Mouse (Mus musculus): ENCODE data around the gene Pde4d. TPM values are rescaled to one million over a fixed set of nuclear protein-coding genes. Genes with fewer than 3 reads are reported as not detected.

Gene Pde4d
- total RNA-seq, 2 experiments from 2014 or later, result 38.1 to 40.2 TPM

DNA sequence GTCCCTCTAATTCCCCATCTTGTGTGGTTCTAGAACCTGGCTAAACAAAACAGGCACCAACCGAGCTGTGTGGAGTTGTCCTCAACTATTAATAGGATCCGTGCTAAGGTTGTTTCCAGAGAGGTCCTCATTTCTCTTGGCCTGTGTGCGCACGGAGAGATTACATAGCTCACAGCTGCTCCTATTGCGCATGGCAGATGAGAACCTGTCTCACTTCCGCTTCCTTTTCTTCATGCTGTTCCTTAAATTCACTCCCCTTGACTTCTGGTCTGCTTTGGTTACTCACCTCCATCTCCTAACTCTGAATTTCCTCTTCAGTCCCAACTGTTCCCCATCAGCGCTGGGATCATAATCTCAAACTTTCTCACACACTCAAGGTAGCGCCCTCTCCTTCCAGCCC, 956.6 kb downstream of the Pde4d start:
- no peak for DNase-seq

DNA sequence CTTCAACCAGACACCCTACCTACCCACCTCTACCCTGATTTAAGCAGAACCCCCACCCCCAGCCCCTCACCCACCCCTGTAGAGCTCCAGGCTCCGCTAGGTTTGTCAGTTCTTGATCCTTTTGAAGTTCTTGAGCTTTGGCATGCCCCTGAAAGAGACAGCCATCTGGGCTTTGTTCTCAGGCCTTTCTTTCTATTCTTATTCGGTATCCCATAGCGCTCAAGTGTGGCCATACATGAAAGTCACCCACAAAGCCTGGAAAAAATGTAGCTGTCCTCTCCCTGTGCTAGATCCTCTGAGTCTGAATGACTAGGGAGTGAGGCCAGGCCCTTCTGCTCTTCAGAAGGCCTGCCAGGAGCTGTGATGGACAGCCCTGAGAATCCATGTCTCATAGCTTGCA, 957.6 kb downstream of the Pde4d start:
- DNase-seq, result no peak

DNA sequence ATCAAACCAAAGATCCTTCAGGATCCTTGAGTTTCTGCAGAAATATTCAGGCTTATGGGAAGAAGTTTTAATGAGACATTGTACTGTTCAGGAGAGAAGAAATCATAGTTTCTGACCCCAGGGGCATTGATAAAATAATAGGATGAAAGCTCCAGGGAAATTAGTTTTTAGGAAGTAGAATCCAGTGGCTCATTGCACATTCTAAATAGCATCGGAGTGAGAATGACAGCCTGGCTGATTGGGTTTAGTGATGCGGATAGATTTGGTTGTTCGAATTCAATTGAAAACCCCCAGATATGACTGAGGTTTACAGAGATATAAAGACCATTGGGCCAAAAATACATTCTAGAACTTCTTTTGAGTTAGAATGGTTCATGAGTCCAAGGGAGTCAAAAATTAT, 970.7 kb downstream of the Pde4d start:
- DNase-seq, result no peak

DNA sequence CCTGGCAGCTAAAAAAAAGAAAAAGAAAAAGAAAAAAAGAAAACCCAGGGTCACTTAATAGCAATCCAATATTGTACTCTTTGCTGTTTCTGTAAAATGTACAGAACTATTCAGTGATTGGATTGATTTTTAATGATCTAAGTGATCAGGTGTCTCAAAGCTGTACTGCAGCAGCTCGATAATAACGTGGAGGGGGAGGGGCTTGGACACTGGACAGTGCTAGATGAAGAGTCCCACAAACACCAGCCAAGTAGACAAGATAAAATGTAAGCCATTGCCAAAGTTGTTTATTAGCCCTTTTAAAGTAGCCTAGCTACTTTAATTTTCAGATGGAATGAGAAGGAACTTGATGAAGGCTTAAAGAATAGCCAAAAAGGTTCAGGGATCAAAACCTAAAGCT, 975.2 kb downstream of the Pde4d start:
- DNase-seq, result no peak

DNA sequence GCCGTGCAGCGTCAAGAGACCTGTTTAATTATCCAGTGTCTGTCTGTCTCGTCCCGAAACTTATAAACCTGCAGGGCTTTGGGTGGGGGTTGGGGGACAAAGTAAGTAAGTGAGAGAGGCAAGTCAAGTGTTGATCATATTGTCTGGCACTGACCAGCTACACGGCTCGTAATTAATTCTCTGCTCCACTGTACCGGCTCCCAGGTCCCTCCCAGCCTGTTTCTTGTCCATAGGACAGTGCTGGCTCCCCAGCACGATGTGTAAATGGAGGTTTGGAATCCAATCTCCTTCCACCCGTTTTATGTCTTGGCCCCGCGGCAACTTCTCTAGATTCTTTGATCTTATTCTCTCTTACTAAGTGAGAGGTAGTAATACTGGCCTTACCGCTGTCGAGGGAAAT, 975.8 kb downstream of the Pde4d start:
- DNase-seq, result no peak

DNA sequence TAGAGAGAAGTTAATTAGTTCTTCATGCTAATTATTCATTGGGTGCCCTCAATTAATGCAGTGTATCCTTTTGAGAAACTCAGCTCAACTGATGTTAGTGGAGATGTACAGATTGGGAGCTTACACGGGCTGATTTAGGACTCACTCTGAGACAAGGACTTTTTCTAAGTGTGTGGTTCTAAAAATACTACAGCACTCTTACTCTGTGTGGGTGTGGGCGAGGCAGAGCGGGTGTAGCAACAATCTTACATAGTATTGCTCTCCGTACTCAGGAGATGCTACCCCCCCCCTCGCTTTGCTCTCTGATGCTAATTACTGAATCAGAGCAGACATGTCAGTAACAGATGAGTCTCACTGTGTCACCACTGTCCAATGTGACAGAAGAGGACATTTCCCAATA, 976.3 kb downstream of the Pde4d start:
- DNase-seq, result no peak

DNA sequence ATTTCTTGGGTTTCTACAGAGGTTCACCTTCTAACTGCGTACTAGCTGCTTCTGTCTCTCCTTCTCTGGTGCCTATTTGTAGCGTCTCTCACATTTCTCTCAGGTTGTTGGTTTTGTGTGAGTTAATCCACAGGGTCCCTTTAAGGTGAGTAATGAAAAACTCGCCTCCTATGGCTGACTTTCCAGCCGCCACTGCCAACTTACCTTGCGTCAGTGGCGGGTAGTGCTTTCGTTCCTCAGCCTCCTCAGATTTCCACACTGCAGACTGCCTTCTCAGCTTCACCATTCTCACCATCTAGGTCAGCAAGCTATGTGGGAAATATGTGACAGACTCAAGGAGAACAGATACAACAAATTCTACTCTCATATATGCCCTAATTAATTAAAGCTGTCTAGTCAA, 977.8 kb downstream of the Pde4d start:
- DNase-seq, result no peak

DNA sequence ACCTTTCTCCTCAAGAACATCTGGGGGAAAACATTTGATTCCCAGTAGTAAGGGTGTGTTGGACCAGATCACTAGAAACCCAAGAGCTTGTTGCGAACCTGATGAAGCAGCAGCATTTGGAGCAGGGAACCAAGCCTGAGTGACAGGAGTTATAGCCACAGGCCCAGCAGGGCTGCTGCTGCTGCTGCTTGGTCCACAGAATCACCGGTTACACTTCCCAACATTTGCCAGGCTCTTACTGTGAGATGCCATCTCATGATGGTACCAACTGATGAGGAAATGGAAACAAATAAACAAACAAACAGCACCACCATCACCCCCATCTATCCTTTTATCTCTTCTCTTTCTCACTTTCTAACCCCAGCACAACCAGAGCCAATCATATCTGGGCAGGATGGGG, 979.8 kb downstream of the Pde4d start:
- no peak for DNase-seq

DNA sequence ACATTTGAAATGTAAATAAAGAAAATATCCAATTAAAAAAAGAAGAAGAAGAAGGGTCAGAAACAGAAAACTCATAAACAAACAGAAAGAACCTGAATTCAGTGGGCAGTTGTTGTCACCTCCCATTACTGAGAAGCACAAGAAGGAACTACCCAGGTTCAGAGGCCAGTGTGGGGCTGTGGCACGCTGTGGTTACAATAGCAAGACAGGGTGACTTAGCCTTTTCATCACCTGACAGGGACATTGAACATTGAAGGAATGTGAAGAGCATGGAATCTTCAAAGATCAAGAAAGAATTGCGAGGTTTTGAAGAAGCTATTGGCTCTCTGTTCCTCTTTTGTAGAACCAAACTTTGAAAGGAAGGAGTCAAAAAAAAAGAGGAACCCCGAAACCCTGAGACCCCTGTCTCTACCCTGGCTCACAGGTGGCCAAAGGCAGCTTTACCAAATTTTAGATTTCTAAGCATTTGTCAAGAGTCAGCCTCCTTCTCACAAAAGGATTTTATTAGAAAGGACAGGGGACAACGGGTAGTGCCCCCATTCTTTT, 987.6 kb downstream of the Pde4d start:
- DNase-seq, result no peak

DNA sequence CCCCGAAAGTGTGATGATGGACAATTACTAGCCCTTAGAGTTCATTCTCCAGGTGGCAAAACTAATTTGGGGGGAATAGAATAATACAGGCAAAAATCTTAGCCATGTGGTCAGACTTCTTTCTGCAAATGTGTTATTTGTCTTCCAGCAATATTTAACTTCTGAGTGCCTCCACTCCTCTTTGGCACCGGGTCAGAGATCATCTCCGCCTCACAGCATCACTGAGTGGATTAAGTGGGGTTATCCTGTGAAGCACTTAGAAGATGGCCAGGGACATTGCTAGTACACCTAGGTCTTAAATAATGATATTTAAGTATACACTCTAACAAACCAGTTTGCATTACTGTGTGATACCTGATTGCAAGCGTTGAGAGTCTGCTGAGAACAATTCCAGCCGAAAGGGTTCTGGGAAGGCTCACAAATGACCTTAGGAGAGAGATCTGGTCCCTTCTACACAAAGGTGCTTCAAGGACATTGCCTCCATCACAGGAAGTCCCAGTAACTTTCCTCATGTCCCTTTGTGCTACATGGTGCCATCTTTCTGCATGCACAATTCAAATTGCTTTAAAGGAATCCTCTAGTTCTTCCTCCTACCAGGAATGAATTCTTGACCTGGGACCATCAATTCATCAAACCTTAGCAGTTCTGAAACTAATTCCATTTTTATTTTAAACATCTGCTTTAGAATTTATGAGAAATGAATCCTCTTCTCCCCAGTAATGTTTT, 989.9 kb downstream of the Pde4d start:
- no peak for DNase-seq

DNA sequence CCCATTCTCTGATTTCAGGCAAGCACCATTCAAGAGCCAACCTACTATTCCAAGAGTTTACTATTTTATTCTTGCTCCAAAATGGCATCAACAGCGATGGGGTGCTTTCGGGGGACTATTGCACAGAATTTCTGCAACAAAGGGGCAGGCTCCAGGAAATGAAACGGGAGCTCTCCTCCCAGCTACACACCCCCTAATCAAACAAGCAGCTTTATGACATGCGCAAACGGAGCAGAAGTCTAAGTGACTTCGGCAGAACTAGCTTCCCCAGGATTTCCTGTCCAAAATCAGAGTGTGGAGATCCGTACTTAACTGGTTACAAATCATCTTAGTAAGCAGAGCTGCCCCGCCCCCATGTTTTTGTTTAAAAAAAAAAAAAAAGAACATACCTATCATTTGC, 990.6 kb downstream of the Pde4d start:
- DNase-seq, result peak; percentile 62 to 71

DNA sequence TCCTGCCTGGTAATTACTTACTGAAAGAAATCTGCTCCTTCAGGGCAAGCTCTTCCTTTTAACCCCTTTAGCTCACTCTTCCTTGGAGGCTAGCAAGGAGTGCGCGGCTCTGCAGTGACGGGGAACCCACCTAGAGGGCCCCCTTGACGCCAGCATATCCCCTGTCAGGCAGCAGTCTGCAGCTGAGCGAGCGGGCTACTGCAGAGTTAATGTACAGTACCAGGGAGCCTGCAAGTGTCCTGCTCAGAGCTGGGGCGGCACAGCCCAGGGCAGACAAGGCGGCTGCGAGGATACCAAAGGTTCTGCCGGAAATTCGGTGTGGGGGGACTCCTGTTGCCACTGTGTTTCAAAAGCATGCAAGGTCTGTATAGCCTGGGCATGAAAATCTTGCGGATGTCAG, 991.1 kb downstream of the Pde4d start:
- DNase-seq, result peak; percentile 89 to 90

DNA sequence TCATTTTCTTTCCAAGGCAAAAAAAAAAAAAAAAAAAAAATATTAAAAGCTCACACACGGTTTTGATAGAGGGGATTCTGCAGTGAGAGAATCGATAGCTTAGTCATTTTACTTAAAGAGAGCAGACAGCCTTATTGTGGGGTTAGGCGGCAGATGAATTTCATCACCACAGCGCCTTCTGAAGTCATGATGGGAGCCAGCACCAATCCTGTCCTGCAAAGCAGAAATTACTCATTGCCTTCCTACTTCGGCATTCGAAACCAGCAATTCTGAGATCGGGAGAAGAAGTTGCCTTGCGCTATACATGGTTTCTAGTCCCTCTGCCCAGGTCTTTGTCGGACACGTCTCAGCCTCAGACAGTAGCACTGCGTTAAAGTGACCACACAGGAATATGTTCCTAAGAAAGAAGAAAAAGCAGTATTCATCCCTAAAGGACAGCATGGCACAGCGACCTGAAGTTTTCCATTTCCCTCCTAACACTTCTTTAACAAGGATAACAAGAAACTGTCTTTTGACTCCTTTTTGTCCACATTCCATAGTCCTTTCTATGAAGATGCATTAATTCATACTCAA, 991.7 kb downstream of the Pde4d start:
- peak; percentile 19 to 29 for DNase-seq

DNA sequence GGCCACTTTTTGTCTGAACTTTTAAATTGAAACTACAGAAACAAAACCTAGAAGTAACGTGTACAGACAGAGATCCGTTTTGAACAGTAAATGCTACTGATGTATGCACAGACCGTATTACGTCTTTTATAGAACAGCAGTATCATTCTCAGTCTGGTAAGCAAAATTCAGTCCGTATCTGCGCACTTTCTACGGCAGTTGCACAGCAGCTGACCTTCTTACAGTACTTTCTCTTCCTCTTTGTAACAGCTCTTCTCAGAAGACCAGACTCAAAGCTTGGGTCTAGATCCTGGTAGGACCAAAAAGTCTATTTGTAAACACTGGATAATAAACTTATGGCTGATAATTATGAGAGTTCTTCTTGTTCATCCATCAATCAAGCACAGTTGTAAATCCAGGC, 996.4 kb downstream of the Pde4d start:
- no peak for DNase-seq

DNA sequence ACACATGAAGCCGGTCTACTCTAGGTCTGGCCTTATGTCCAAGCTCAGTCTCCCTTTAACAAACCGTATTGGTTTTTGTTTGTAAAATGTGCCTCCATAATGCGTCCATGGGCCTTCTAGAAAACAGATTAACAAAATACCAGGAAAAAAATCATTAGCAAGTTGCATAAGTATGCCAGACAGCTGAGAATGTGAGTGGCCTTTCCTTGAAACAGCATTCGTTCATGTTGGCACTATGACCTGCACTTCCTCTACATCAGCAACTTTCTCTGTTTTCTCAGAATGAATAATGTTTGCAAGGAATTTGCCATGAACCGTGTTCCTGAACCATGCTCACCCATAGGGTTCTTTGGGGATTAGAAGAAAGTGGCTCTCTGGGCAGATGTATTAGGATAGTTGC, 998.4 kb downstream of the Pde4d start:
- no peak for DNase-seq

DNA sequence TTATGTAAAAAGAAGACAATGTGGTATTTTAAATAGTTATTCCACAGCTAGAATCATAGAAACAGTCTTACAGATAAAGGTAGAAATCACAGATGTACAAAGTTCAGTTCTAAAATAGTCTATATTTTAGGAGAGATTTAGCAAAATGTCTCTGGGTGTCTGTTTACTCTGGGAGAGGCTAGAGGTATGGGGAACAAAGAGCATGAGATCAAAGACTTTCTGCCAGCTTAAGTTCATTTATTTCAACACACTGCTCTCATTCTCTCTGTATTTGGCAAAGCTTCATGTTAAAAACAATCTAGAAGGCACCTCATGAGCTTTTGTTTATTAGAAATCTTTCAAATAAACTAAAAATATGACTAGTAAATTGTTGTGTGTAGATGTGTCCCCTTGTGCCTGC, 1024.6 kb downstream of the Pde4d start:
- no peak for DNase-seq

DNA sequence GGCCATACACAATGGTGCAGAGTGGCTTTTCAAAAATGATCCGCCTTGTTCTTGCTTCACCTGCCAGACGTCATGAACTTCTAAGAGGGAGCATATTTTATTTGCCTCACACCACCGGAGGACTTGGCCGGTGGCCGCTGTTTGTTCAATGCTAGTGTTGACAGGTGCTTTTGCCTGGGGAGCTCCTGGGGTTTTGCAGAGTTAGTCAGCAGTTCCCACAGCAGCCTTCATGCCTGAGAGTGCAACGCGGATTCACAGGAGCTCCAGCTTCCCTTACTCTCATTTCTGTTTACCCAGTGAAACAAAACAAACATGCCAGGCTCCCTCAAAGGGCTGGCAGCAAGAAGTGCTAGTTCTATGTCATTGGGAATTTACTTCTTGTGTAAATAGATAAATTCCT, 1031.7 kb downstream of the Pde4d start:
- DNase-seq, result no peak

DNA sequence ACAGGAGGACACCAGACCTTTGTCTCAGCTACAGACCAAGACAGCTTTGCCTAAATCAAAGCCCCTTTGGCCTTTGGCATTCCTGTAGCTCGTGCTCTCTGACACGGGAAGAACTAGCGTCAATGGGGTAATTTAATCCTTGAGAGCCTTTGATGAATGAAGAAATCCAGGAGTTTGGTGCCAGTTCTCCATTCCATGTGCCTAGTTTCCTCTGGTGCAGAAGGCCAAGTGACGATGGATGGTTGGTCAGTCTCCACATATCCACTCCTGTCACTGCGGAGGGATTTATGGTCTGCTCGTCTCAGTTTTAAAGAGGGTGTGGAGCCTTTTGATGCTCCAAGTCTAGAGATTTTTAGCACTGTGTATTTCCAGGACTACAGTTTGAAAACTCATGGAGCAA, 1036.4 kb downstream of the Pde4d start:
- DNase-seq, result no peak

DNA sequence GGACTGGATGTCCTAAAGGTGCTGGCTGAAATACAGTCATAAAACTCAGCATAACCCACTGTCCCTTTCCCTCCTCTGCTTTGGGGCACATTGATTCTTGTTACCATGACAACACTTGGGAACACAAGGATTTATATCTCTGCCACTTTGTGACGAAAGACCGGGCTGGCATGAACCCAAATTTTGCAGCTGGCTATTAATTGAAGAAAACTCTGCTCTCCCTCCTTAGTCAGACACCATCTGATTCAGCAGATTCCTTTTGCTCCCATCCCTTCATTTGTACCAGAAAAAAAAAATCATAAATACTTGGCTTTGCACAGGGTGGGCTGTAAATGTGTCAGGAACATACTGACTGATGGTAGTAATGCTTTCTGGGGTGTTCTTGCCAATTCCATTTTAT, 1037.6 kb downstream of the Pde4d start:
- DNase-seq, result peak; percentile 13 to 16

DNA sequence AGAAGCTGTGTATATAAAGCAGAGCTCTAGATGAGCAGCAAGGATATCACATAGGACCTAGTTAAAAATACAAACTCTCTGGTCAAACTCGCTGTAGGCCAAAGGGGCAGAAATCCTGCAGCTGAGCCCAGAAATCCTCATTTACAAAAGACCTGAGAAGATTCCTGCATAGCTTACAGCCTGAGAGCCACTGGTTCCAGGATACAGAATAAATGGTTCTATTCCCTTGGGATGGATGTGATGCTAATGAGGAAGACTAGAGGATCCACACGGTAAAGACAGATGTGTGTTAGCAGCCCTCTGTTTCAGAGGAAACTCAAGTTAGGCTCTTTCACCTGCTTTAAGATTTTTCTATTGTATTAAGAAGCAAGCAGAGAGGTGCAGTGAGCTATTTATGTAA, 1041.1 kb downstream of the Pde4d start:
- no peak for DNase-seq

DNA sequence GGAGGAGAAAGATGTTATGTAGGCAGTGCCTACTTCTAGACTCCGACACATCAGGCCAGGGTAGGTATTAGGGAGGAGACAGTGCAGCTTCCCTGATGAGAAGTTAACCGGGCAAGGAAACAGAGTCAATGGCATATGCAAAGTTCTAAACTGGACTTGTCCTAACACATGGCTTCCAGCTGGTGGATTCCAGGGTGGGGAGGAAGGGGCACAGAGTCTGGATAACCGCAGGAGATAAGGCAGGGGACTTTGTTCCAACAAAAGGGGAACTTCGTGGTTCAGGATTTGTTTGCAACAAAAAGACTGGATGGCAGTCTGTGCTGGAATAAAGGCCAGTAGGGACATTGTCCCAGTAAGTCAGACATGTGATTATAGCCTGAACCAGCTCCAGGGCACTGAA, 1042.1 kb downstream of the Pde4d start:
- DNase-seq, result no peak

DNA sequence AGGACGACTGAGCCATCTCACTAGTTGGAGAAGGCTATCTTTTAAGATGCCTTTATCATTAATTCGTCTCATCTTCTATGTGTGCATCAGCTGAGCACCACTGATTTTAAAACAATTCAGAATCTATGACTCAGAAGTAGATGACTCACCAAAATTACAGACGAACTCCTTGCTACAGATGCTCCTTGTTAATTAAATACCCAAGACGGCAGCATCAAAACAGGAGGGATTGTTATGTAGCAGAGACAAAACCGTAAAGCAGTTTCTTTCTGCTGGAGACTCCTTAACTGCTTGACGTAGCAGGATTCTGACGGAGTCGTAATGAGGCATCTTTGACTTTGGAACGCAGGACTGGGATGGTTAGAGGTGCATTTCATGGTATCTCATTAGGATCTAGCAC, 1050.6 kb downstream of the Pde4d start:
- DNase-seq, result no peak

DNA sequence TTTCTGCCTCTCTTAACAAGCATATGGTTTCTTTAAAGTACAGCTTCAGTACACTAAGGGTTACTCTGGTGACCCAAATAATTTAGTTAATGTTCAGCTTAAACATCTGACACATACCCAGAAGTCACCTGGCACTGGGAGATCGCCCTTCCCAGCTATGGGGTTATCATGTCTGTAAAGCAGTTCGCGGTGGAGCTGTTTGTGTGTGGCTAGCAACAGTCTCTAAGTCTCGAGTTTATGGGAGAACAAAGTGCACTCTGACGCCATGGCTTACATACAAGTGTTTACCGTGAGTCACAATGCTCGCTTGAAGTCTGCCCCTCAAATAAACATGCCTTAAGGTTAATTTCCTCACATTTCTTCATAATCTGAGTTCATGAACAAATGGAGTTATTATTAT, 1053.0 kb downstream of the Pde4d start:
- no peak for DNase-seq

DNA sequence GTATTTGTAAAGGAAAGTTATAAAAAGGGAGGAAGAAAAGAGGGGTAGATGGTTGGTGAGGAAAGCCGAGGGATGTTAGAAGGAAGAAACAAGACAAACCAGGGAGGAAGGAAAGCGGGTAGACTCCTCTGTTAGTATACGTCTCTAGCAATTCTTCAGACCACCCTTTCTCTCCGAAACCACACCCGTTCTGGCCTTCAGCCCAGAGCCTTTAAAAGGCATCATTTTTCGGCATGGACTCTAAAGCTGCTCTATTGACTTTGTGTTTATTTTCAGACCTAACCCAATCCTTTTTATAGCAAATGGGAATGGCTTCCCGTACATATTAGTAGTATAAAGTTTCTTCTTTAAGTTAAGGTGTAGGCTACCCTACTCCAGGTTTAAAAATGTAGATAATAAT, 1057.0 kb downstream of the Pde4d start:
- no peak for DNase-seq

All from adrenal gland, postnatal 36 days (tissue).